Mouse (Mus musculus) macrophage (primary cell): ENCODE results near the gene Zfp691. TPM values are rescaled to one million over a fixed set of nuclear protein-coding genes. Genes with fewer than 3 reads are reported as not detected.

Experiments
- H3K27ac ChIP-seq: fragments of 350-480 bp; formaldehyde crosslinking; 2 replicates; pipeline ENCODE4 v1.9.0; 2021
- H3K36me3 ChIP-seq: fragments of 350-480 bp; formaldehyde crosslinking; 2 replicates; pipeline ENCODE4 v1.9.0; 2021; ENCODE audit errors: inconsistent target
- H3K4me3 ChIP-seq: fragments of 350-480 bp; formaldehyde crosslinking; 2 replicates; pipeline ENCODE4 v1.9.0; 2021; ENCODE audit errors: inconsistent target
- H3K79me2 ChIP-seq: fragments of 350-480 bp; formaldehyde crosslinking; 2 replicates; pipeline ENCODE4 v1.9.0; 2021; ENCODE audit errors: inconsistent target
- WGBS: methylation state at CpG from one replicate; pipeline ENCODE4 v1.1.7; 2026; ENCODE audit warnings: inconsistent platforms; ENCODE audit not compliant: missing documents; 5-methylcytosine and 5-hydroxymethylcytosine counted together
- polyA plus RNA-seq: library from polyadenylated mRNA; stranded (reverse); fragments of 250-400 nt; gene quantifications from 3 replicates; pipeline ENCODE4 v1.2.4, GENCODE M21; 2018; ENCODE audit warnings: inconsistent platforms

Gene Zfp691
- polyA plus RNA-seq, 1 experiment from 2014 or later, result 1.2 TPM

GRCm38 (mm10) chr4:119185771-119186170 is 11.8 kb upstream of the Zfp691 start:
- Histone ChIP-seq H3K27ac (no peak overlapping the region), H3K4me3 (no peak overlapping the region), H3K79me2 (no peaks in the 10 kb centered on the region), H3K36me3 (no peaks in the 10 kb centered on the region)
- 90% methylated on average over 4 of the region's 4 CpGs for WGBS

- no peak overlapping the region for H3K27ac ChIP-seq
- no peaks in the 10 kb centered on the region for H3K79me2 ChIP-seq
- no peaks in the 10 kb centered on the region for H3K36me3 ChIP-seq
- H3K4me3 ChIP-seq, result no peak overlapping the region
- 63% methylated on average over 1 of the region's 1 CpGs for WGBS
These were observed 9.5 kb upstream of the Zfp691 start for GRCm38 (mm10) chr4:119183525-119183924.

GRCm38 (mm10) chr4:119181456-119181855 is 7.5 kb upstream of the Zfp691 start:
- H3K27ac ChIP-seq, result no peak overlapping the region
- H3K36me3 ChIP-seq, result no peaks in the 10 kb centered on the region
- no peak overlapping the region for H3K4me3 ChIP-seq
- 13% methylated on average over 9 of the region's 9 CpGs for WGBS
- H3K79me2 ChIP-seq, result no peaks in the 10 kb centered on the region

GRCm38 (mm10) chr4:119180133-119180707 is 6.2 kb upstream of the Zfp691 start:
- H3K4me3 ChIP-seq, result no peak overlapping the region
- no peaks in the 10 kb centered on the region for H3K36me3 ChIP-seq
- no peak overlapping the region for H3K27ac ChIP-seq
- WGBS, result 82% methylated on average over 4 of the region's 4 CpGs
- no peaks in the 10 kb centered on the region for H3K79me2 ChIP-seq

GRCm38 (mm10) chr4:119178331-119178730 is 4.3 kb upstream of the Zfp691 start:
- Histone ChIP-seq H3K36me3 (no peaks in the 10 kb centered on the region), H3K4me3 (no peak overlapping the region), H3K79me2 (no peaks in the 10 kb centered on the region), H3K27ac (no peak overlapping the region)
- WGBS, result 90% methylated on average over 18 of the region's 18 CpGs

GRCm38 (mm10) chr4:119177702-119178101 is 3.7 kb upstream of the Zfp691 start:
- no peak overlapping the region for H3K4me3 ChIP-seq
- no peaks in the 10 kb centered on the region for H3K36me3 ChIP-seq
- H3K79me2 ChIP-seq, result no peaks in the 10 kb centered on the region
- no peak overlapping the region for H3K27ac ChIP-seq
- 50% methylated on average over 5 of the region's 5 CpGs for WGBS

- WGBS, result 26% methylated on average over 18 of the region's 18 CpGs
- no peaks in the 10 kb centered on the region for H3K79me2 ChIP-seq
- H3K36me3 ChIP-seq, result no peaks in the 10 kb centered on the region; the same call in 1 of the 2 replicates
- H3K4me3 ChIP-seq, result peak overlapping the region; percentile 91
- no peak overlapping the region for H3K27ac ChIP-seq
These were observed 910 bp downstream of the Zfp691 start for GRCm38 (mm10) chr4:119172919-119173650.

- Histone ChIP-seq H3K79me2 (no peaks in the 10 kb centered on the region), H3K27ac (no peak overlapping the region), H3K4me3 (no peak overlapping the region), H3K36me3 (no peaks in the 10 kb centered on the region; the same call in 1 of the 2 replicates)
- 2% methylated on average over 4 of the region's 4 CpGs for WGBS
These were observed 6.3 kb downstream of the Zfp691 start for GRCm38 (mm10) chr4:119167663-119168062.

GRCm38 (mm10) chr4:119167068-119167467 is 6.9 kb downstream of the Zfp691 start:
- H3K36me3 ChIP-seq, result no peaks in the 10 kb centered on the region; the same call in 1 of the 2 replicates
- no peak overlapping the region for H3K27ac ChIP-seq
- WGBS, result 91% methylated on average over 4 of the region's 4 CpGs
- H3K4me3 ChIP-seq, result no peak overlapping the region
- no peaks in the 10 kb centered on the region for H3K79me2 ChIP-seq

- Histone ChIP-seq H3K27ac (no peak overlapping the region), H3K4me3 (no peak overlapping the region), H3K36me3 (no peaks in the 10 kb centered on the region; the same call in 1 of the 2 replicates), H3K79me2 (no peaks in the 10 kb centered on the region)
- 78% methylated on average over 7 of the region's 7 CpGs for WGBS
These were observed 8.1 kb downstream of the Zfp691 start for GRCm38 (mm10) chr4:119165916-119166315.

GRCm38 (mm10) chr4:119162990-119163389 is 11.0 kb downstream of the Zfp691 start:
- H3K4me3 ChIP-seq, result no peak overlapping the region
- no peaks in the 10 kb centered on the region for H3K36me3 ChIP-seq
- H3K27ac ChIP-seq, result no peak overlapping the region
- 96% methylated on average over 2 of the region's 4 CpGs for WGBS
- no peaks in the 10 kb centered on the region for H3K79me2 ChIP-seq

GRCm38 (mm10) chr4:119161358-119161757 is 12.6 kb downstream of the Zfp691 start:
- Histone ChIP-seq H3K36me3 (no peaks in the 10 kb centered on the region), H3K4me3 (no peak overlapping the region), H3K79me2 (no peaks in the 10 kb centered on the region), H3K27ac (no peak overlapping the region)
- 90% methylated on average over 3 of the region's 3 CpGs for WGBS

- 83% methylated on average over 5 of the region's 5 CpGs for WGBS
- Histone ChIP-seq H3K27ac (no peak overlapping the region), H3K79me2 (no peaks in the 10 kb centered on the region), H3K4me3 (no peak overlapping the region), H3K36me3 (no peaks in the 10 kb centered on the region)
These were observed 16.1 kb downstream of the Zfp691 start for GRCm38 (mm10) chr4:119157891-119158290.

- Histone ChIP-seq H3K4me3 (no peak overlapping the region), H3K79me2 (no peaks in the 10 kb centered on the region), H3K27ac (no peak overlapping the region), H3K36me3 (no peaks in the 10 kb centered on the region)
- WGBS, result 29% methylated on average over 2 of the region's 2 CpGs
These were observed 16.8 kb downstream of the Zfp691 start for GRCm38 (mm10) chr4:119157186-119157585.

- no peak overlapping the region for H3K4me3 ChIP-seq
- no peaks in the 10 kb centered on the region for H3K36me3 ChIP-seq
- no peak overlapping the region for H3K27ac ChIP-seq
- no peaks in the 10 kb centered on the region for H3K79me2 ChIP-seq
- WGBS, result 81% methylated on average over 11 of the region's 11 CpGs
These were observed 25.3 kb downstream of the Zfp691 start for GRCm38 (mm10) chr4:119148741-119149140.
